Mouse (Mus musculus) urinary bladder, postnatal 25 days (tissue): ENCODE measurements around the gene Rps4x.
"Not testable (repeated sequence)": the region's sequence is repeated elsewhere in the genome, so short reads cannot be mapped to it uniquely, and the experiment has no call there.

Experiments
- DNase-seq: peaks from one replicate; pipeline ENCODE4 v3.0.0; 2022; ENCODE audit warnings: low spot score

The Rps4x gene

GRCm38 (mm10) chrX:102188712-102189497, at the start of gene Rps4x:
Gene Rps4x, minus strand, starts transcription at chrX:102189394.
- peak; percentile 62 for DNase-seq

DNA sequence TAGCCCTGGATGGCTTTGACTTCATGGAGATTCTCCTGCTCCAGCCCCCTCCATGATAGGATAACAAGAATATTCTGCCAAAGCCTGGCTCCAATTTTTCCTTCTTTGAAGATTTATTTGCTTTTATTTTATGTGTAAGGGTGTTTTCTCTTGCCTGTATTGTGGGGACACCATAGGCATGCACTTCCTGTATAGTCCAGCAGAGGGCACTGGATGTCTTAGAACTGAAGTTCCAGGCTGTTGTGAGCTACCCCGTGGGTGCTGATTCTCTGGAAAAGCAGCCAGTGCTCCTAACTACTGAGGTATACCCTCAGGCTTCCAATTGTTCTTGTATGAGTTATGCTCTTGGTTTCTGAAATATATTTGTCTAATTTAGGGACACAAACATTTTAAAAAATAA, 29.9 kb upstream of the Rps4x start:
- DNase-seq = peak; percentile 20

- not testable (repeated sequence) for DNase-seq
These were observed 26.2 kb upstream of the Rps4x start for GRCm38 (mm10) chrX:102215356-102215755.

DNA sequence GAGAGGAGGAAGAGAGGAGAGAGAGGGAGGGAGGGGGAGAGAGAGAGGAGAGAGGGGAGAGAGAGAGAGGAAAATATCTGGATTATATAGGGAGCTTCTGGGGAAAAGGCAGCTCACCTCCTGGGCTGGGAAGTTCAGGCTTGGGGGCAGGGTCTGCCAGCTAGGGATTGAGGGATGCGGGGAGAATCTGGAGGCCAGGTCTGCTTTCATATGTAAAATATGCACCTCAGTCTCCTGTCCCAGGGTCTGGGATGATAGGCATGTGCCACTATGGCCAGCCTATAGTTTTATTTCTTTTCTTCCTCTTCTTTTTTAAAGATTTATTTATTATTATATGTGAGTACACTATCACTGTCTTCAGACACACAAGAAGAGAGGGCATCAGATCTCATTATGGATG, 1.6 kb upstream of the Rps4x start:
- DNase-seq = no peak

GRCm38 (mm10) chrX:102189581-102189980, 387 bp upstream of the Rps4x start:
- DNase-seq = no peak

DNA sequence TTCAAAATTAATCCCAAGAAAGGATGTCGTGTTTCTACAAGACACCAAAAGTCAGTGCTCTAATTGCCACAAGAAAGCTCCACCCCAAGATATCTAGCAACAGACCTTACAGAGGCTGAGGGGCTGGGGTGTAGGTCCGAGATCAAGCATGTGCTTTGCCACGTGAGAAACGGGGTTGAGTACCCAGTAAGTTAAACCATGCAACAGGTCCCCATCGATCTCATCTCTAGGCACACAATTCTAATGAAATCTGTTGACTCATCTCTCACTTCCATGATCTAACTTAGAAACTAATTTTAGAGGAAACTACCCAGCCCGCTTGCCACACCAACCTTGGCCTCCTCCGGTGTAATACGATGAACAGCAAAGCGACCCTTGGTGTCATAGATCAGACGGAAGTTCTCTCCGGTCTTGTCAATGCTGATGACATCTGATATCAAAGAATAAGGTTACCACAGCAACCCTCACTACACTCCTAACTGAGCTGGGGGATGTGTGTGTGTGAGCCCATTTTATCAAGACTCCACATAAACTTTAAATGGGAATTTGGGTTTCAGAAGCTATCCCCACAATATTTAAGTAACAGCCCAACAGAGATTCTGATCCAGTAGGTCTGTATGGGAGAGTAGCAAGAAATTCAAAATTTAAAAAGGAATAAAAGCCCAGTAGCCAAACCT, 2.0 kb downstream of the Rps4x start:
- no peak for DNase-seq

DNA sequence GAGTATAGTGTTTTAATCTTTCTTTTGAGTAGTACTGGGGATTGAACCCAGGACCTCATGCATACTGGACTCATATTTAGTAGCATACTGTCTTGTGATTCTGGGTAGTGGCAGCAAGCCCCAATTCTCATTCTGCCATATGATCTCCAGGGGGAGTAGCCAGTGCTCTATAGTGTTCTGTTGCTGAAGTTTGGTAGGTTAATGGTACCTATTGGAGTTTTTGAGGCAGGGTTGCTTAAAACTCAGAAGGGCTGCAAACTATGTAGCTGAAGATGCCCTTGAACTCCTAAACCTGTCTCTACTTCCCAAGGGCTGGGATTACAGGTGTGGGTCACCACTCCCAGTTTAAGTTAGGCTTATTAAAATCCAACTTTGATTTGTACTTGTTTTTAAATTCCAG, 6.6 kb downstream of the Rps4x start:
- no peak for DNase-seq

DNA sequence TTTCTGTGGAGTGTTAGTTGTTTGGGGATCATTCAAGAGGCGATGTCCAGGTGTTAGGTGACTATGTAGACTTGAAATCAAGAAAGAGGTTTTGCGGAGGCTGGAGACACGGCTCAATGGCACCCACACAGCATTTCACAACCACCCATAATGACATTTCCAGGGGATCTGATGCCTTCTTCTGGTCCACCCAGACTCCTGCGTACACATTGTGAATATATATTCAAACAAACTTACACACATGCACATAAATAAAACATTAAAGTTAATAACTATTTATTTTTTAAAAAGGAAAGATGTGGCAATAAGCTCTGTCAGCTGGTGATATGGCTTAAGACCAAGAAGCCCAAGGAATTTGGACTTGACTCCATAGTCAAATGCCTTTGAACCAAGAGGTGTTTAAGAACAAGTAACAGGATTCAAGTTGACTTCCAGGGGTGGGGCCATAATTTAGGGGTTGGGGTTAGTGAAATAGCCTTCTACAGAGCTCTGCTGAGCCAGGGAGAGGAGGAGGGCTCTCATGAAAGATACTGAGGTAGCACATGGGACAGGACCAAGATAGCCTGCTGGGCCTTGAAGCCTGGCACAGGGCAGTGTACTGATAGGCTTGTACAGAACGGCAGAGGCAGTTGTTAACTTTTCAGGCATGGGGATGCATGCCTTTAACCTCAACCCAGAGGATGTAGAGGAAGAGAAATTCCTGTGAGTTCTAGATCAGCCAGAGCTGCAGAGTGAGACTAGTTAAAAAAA, 13.5 kb downstream of the Rps4x start:
- no peak for DNase-seq

- no peak for DNase-seq
These were observed 18.3 kb downstream of the Rps4x start for GRCm38 (mm10) chrX:102170900-102171299.

GRCm38 (mm10) chrX:102170135-102170534, 19.1 kb downstream of the Rps4x start:
- no peak for DNase-seq

- no peak for DNase-seq
These were observed 19.5 kb downstream of the Rps4x start for GRCm38 (mm10) chrX:102169724-102170123.

- DNase-seq = no peak
These were observed 22.2 kb downstream of the Rps4x start for GRCm38 (mm10) chrX:102166986-102167385.

DNA sequence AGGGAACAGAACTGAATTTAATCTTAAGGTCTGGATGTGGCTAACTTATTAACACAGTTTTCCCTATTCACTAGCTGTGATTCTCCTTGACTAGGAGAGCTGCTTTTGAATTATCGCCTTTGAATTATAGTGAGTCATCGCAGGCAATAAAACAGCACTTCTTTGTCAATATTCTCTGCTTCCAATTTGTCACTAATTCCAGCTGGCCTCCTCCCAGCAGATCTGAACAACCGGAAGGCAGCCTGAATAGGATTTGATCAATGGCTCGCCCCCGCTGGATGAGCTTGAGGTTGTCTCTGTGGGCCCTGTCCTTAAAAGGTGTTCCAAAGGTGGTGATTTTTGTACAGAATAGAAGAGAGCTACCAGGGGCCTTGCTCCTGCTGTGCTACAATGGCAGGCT, 22.7 kb downstream of the Rps4x start:
- DNase-seq = no peak

DNA sequence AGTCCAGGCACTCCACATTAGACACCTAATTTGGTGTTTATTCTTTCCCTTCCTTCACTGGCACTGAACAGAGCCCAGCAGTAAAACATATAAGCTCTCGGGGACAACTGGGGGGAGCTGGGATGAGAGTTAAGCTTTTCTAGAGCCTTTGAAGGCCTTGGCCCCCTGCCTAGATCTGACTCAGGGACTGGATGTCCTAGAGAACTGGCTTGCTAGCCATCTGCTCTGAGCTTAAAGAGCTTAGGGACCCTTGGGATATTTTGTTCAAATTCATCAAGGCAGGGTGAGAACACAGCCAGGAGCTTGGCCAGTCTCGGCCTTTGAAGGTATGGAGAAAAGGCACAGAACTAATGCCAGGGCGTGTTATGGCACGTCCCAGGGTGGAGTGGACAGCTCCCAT, 25.7 kb downstream of the Rps4x start:
- no peak for DNase-seq

DNA sequence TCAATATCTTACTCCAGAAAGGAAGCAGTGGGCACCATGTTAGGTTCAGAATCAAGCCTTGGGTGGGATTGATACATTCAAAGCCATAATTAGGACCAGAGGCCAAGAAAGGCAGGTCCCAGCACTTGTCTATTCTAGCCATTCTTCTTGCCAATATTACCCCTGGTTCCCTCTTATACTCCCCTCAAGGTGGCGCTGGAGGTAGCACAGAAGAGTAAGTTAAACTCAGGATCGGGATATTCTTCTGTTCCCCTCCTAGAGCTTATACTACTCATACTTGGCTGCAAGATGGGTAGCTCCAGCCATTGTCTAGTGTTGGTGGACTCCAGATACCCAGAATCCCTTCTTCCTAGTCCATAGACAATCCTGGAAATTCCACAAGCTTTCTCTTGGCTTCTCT, 26.1 kb downstream of the Rps4x start:
- no peak for DNase-seq

DNA sequence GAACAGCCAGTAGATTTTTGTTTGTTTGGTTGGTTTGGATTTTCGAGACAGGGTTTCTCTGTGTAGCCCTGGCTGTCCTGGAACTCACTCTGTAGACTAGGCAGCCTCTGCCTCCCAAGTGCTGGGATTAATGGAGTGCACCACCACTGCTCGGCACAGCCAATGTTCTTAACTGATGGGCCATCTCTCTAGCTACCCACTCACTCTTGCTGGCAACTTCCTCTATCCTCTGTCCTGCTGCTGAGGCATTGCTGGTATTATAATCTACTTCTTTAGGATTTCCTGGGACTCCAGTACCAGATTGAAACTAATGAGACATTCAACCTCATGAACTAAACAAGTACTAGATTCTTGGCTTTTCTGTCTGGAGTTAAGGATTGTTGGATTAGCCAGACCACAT, 28.7 kb downstream of the Rps4x start:
- no peak for DNase-seq

GRCm38 (mm10) chrX:102159778-102160177, 29.4 kb downstream of the Rps4x start:
- DNase-seq = peak; percentile 26

GRCm38 (mm10) chrX:102157423-102157791, 31.8 kb downstream of the Rps4x start:
- peak; percentile 9 for DNase-seq

GRCm38 (mm10) chrX:102156618-102157422, 32.4 kb downstream of the Rps4x start, which contains the start of gene Ercc6l:
Gene Ercc6l, minus strand, starts transcription at chrX:102157091.
- peak; percentile 82 for DNase-seq

GRCm38 (mm10) chrX:102141157-102141556, 48.0 kb downstream of the Rps4x start:
- DNase-seq = no peak
